Mouse (Mus musculus): Measurements from ENCODE around the gene Wnt5b. TPM values are rescaled to one million over a fixed set of nuclear protein-coding genes. Genes with fewer than 3 reads are reported as not detected.
"Not testable (repeated sequence)": the region's sequence is repeated elsewhere in the genome, so short reads cannot be mapped to it uniquely, and the experiment has no call there.

Wnt5b gene
- polyA plus RNA-seq, 1 experiment from 2014 or later = 5.0 TPM

DNA sequence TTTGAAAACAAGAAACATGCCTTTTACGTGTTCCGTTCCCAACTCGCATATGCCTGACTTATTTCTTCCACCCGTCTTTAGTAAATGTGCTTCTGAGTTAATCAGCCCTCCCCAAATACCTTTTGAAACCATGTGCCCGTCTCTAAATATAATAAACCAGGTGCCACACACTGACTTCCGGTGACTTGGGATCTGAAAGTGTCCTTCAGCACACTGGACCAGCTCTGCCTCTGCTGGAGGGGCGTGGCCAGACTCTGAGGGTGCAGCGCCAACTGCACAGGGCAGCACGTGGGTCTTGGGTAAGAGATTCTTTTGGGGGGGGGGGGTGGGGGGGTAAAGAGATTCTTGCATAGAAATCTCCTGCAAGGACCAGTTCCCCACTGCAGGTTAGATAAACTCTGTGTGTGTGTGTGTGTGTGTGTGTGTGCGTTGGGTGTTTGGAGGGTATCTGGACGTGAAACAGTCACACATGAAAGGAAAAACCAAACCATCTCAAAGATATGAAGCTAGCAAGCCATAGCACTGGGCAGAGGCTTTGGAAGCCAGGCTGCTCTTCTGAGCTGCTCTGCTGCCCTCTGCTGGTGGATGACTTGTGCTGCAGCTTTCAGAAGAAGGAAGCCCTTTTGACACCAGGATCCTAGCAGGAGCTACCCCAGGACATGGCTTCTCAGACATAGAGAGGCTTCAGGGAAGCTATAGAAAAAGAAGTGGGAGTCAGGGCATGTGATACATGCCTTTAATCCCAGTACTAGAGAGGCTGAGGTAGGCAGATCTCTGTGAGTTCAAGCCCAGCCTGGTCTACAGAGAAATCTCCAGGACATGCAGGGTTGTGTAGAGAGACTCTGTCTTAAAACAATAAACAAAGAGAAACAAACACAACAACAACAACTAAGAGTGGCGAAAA, 100.2 kb downstream of the Wnt5b start:
- H3K9ac ChIP-seq = no peak overlapping the region
- peak; percentile 62 for ATAC-seq (ENCODE audit: low FRiP score)
- H3K9me3 ChIP-seq = no peaks in the 10 kb centered on the region
- H3K4me2 ChIP-seq = peak overlapping the region; percentile 29; the same call in 1 of the 2 replicates
- peak overlapping the region; percentile 55; the same call in 1 of the 2 replicates for H3K27ac ChIP-seq
- WGBS = 48% methylated on average over 12 of the region's 12 CpGs
- H3K27me3 ChIP-seq = no peaks in the 10 kb centered on the region
- no peak overlapping the region for H3K4me3 ChIP-seq
- H3K36me3 ChIP-seq = no peaks in the 10 kb centered on the region
- peaks cover 15% of the 10 kb centered on the region for H3K4me1 ChIP-seq (replicated peaks)

- WGBS = 76% methylated on average over 5 of the region's 5 CpGs
- H3K27me3 ChIP-seq; H3K36me3 ChIP-seq; ATAC-seq (ENCODE audit: low FRiP score); H3K4me3 ChIP-seq; H3K9me3 ChIP-seq; H3K27ac ChIP-seq; H3K4me2 ChIP-seq; H3K9ac ChIP-seq: not testable (repeated sequence)
- H3K4me1 ChIP-seq (replicated peaks) = peaks cover 15% of the 10 kb centered on the region
Measured at GRCm38 (mm10) chr6:119442729-119443128, 101.4 kb downstream of the Wnt5b start.

GRCm38 (mm10) chr6:119437894-119438761, 106.0 kb downstream of the Wnt5b start:
- peak; percentile 79 for ATAC-seq (ENCODE audit: low FRiP score)
- H3K4me2 ChIP-seq = no peak overlapping the region
- peak overlapping the region; percentile 4; the same call in 1 of the 2 replicates for H3K27ac ChIP-seq
- no peaks in the 10 kb centered on the region for H3K27me3 ChIP-seq
- peaks cover 9% of the 10 kb centered on the region for H3K4me1 ChIP-seq (replicated peaks)
- H3K9me3 ChIP-seq = no peaks in the 10 kb centered on the region
- H3K9ac ChIP-seq = peak overlapping the region; percentile 35; the same call in 1 of the 2 replicates
- peaks cover 2% of the 10 kb centered on the region; the same call in 1 of the 2 replicates for H3K36me3 ChIP-seq
- H3K4me3 ChIP-seq = no peak overlapping the region
- WGBS = 37% methylated on average over 8 of the region's 8 CpGs

- H3K27me3 ChIP-seq = no peaks in the 10 kb centered on the region
- H3K9me3 ChIP-seq = no peaks in the 10 kb centered on the region
- H3K4me3 ChIP-seq = no peak overlapping the region
- no peak overlapping the region for H3K9ac ChIP-seq
- no peak overlapping the region for H3K4me2 ChIP-seq
- peaks cover 2% of the 10 kb centered on the region; the same call in 1 of the 2 replicates for H3K36me3 ChIP-seq
- H3K4me1 ChIP-seq (replicated peaks) = peaks cover 9% of the 10 kb centered on the region
- 91% methylated on average over 4 of the region's 4 CpGs for WGBS
- ATAC-seq (ENCODE audit: low FRiP score) = no peak
- H3K27ac ChIP-seq = no peak overlapping the region
Measured at GRCm38 (mm10) chr6:119434394-119434793, 109.8 kb downstream of the Wnt5b start.

DNA sequence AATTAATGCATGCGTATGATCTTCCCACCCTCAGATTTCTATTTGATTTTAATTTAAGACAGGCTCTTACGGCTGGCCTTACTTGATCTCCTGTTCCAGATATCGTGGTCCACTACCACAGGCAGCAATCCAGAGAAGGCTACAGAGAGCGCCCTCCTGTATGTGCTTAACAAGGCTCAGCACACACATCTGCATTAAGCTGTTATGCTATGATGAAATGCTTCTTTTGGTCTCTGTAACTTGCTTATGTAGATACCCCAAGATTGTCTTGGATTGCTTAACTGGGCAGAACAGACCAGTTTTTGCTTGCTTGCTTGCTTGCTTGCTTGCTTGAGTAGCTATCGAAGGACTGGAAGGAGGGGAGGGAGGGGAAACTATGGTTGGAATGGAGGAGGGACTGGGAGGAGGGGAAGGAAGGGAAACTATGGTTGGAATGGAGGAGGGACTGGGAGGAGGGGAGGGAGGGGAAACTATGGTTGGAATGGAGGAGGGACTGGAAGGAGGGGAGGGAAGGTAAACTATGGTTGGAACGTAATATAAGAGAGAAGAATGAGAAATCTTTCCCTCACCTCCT, 112.3 kb downstream of the Wnt5b start:
- 85% methylated on average over 6 of the region's 6 CpGs for WGBS

DNA sequence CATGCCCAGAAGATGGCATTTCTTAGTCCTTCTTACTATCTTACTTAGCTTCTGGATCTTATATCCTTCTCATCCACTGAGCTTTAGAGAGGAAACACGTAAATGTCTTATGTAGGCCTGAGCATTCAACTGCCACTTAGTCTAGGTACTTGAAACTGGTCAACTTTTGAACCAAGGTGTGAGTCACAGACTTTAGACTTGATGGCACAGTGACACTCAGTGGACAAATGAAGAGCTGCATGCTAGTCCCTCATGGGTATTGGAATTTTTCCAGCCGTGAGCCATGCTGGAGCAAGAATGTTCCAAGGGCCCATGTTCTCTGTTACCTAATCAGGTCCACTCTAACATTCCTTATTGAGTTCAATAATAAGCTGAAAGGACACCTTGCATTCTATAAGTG, 113.6 kb downstream of the Wnt5b start:
- H3K36me3 ChIP-seq = peaks cover 2% of the 10 kb centered on the region; the same call in 1 of the 2 replicates
- WGBS = 38% methylated on average over 2 of the region's 2 CpGs
- H3K4me2 ChIP-seq = no peak overlapping the region
- no peaks in the 10 kb centered on the region for H3K27me3 ChIP-seq
- H3K4me3 ChIP-seq = no peak overlapping the region
- no peak overlapping the region for H3K9ac ChIP-seq
- no peak for ATAC-seq (ENCODE audit: low FRiP score)
- no peaks in the 10 kb centered on the region for H3K4me1 ChIP-seq (replicated peaks)
- no peaks in the 10 kb centered on the region for H3K9me3 ChIP-seq
- H3K27ac ChIP-seq = no peak overlapping the region

More for the DNA sequence above, 112.3 kb downstream of the Wnt5b start:
- ATAC-seq (ENCODE audit: low FRiP score) = no peak
- Histone ChIP-seq H3K27ac (no peak overlapping the region), H3K4me1 (replicated peaks) (no peaks in the 10 kb centered on the region), H3K9ac (no peak overlapping the region), H3K27me3 (no peaks in the 10 kb centered on the region), H3K4me2 (no peak overlapping the region), H3K9me3 (no peaks in the 10 kb centered on the region), H3K4me3 (no peak overlapping the region), H3K36me3 (peaks cover 2% of the 10 kb centered on the region; the same call in 1 of the 2 replicates)

DNA sequence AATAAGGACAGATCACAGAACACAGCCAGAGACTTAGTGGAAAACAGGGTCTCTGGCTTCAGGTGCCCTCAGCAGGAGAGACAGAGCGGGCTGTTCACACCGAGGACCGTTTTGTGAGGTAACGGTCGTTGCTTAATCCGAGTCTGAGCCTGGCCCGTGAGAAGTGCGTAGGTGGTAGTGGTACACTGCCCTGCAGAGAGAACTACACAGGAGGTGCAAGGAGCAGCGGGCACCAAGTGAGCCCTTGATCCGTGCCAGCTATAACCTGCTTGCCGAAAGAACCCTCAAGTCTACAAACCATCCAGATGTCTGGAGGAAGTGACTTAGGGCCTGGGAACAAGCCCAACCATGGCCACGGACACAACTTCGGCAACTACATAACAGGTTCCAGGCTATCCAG, 114.8 kb downstream of the Wnt5b start:
- Histone ChIP-seq H3K36me3 (peaks cover 2% of the 10 kb centered on the region; the same call in 1 of the 2 replicates), H3K9ac (no peak overlapping the region), H3K27me3 (no peaks in the 10 kb centered on the region), H3K9me3 (no peaks in the 10 kb centered on the region), H3K4me1 (replicated peaks) (no peaks in the 10 kb centered on the region), H3K4me3 (no peak overlapping the region), H3K4me2 (no peak overlapping the region), H3K27ac (no peak overlapping the region)
- WGBS = 95% methylated on average over 13 of the region's 13 CpGs
- ATAC-seq (ENCODE audit: low FRiP score) = no peak

DNA sequence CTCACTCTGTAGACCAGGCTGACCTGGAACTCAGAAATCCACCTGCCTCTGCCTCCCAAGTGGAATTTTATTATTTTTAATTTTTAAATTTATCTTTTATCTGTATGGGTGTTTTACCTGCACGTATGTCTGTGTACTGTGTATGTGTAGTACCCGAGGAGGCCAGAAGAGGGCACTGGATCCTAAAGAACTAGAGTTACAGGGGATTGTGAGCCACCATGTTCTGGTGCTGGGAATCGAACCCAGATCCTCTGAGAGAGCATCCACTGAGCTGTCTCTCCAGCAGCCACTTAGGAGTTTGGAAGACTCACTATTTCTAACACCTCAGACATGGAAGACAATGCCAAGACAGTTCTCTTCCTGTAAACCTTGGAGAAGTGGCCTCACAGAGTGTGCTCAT, 115.5 kb downstream of the Wnt5b start:
- 83% methylated on average over 3 of the region's 3 CpGs for WGBS
- H3K4me3 ChIP-seq = no peak overlapping the region
- H3K9ac ChIP-seq = no peak overlapping the region
- H3K36me3 ChIP-seq = peaks cover 1% of the 10 kb centered on the region; the same call in 1 of the 2 replicates
- no peak overlapping the region for H3K4me2 ChIP-seq
- no peaks in the 10 kb centered on the region for H3K4me1 ChIP-seq (replicated peaks)
- no peaks in the 10 kb centered on the region for H3K9me3 ChIP-seq
- H3K27ac ChIP-seq = no peak overlapping the region
- no peak for ATAC-seq (ENCODE audit: low FRiP score)
- H3K27me3 ChIP-seq = no peaks in the 10 kb centered on the region

- no peak for ATAC-seq (ENCODE audit: low FRiP score)
- Histone ChIP-seq H3K9me3 (no peaks in the 10 kb centered on the region), H3K9ac (no peak overlapping the region), H3K4me3 (no peak overlapping the region), H3K36me3 (no peaks in the 10 kb centered on the region), H3K27me3 (no peaks in the 10 kb centered on the region), H3K27ac (no peak overlapping the region), H3K4me2 (no peak overlapping the region), H3K4me1 (replicated peaks) (peaks cover 9% of the 10 kb centered on the region)
- 94% methylated on average over 4 of the region's 4 CpGs for WGBS
Measured at GRCm38 (mm10) chr6:119421001-119421400, 123.1 kb downstream of the Wnt5b start.

DNA sequence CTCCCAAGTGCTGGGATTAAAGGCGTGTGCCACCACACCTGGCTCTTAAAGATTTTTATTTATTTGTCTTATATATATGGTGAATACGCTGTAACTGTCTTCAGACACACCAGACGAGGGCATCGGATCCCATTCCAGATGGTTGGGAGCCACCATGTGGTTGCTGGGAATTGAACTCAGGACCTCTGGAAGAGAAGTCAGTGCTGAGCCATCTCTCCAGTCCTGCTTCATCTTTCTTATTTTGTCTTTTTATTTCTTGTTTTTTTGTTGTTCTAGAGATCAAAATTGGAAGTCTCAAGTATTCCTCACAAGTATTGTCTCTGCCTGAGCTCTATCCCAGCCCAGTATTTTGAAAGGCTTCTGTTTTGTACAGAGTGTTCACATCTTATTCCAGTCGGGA, 123.8 kb downstream of the Wnt5b start:
- Histone ChIP-seq H3K4me3 (no peak overlapping the region), H3K27ac (no peak overlapping the region), H3K4me1 (replicated peaks) (peaks cover 9% of the 10 kb centered on the region), H3K36me3 (no peaks in the 10 kb centered on the region), H3K4me2 (no peak overlapping the region), H3K9me3 (no peaks in the 10 kb centered on the region), H3K27me3 (no peaks in the 10 kb centered on the region), H3K9ac (no peak overlapping the region)
- ATAC-seq (ENCODE audit: low FRiP score) = no peak
- WGBS = 91% methylated on average over 5 of the region's 5 CpGs

GRCm38 (mm10) chr6:119419412-119419811, 124.7 kb downstream of the Wnt5b start:
- Histone ChIP-seq H3K27ac (no peak overlapping the region), H3K9ac (no peak overlapping the region), H3K4me2 (no peak overlapping the region), H3K4me3 (no peak overlapping the region), H3K27me3 (no peaks in the 10 kb centered on the region), H3K9me3 (no peaks in the 10 kb centered on the region), H3K4me1 (replicated peaks) (peaks cover 9% of the 10 kb centered on the region), H3K36me3 (no peaks in the 10 kb centered on the region)
- WGBS = 14% methylated on average over 7 of the region's 7 CpGs
- no peak for ATAC-seq (ENCODE audit: low FRiP score)
